Mouse (Mus musculus): Measurements from ENCODE around the gene Zfp13. TPM values are rescaled to one million over a fixed set of nuclear protein-coding genes. Genes with fewer than 3 reads are reported as not detected.

Gene Zfp13
- polyA plus RNA-seq (2015; fragmentation: Nextera tagmentation; extraction: Ambion mirVana), result 4.7 and 5.1 TPM in 2 replicates

DNA sequence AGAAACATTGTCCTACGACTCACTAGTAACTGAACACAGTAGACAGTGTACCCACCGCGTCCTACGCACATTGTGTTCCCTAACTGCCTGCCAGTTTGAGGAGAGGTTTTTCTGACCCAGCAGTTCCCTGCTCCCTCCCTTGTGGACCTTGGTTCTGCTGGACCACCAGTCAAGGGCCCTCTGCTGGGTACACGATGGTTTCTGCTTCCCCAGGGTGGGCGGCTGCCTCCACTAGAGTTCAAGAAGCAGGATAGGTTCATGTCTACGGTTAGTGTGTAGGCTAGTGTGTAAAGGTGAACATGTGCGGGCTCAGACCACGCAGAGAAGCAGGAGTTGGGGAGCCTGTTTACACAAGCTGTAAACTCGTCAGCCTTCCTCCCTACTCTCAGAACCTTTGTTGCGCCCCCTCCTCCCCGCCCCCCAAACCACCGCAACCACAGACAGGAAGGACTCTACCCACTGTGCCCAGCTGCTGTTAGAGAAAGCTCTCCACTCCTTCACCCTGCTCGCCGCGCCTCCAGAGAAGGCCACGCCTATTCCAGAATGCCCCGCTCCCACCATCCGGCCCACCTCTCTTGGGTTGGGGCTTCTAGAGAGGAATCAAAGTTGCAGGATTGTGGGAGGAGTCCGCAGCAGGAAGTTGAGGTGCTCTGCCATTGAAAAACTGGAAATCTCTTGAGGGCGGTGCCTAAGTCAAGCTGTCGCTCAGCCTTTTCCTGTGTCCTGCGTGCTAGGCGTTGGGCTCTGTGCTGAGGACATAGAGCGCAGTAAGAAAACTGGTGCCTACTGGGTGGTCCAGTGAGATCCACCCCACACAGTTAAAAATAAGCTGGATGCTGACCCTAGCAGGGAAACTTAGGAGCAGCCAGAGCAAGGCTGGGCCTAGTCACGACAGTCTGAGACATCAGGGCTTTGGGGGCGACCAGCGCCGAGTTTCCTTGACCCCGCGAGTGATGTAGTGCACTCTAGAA is at the start of gene Zfp13:
Zfp13 (minus strand) TSS at position 906 of the 971 bp plus-strand sequence.

GRCm38 (mm10) chr17:23644613-23645495 is 45.6 kb upstream of the Zfp13 start, which contains the start of gene Mmp25:
TSS of gene Mmp25 (minus strand) at chr17:23645277.

GRCm38 (mm10) chr17:23600641-23601622 is 1.6 kb upstream of the Zfp13 start, which contains the start of gene Zscan10:
TSS of gene Zscan10 (plus strand) at chr17:23600856.

GRCm38 (mm10) chr17:23563595-23564367 is 35.5 kb downstream of the Zfp13 start, which contains the start of gene Zfp213:
TSS of gene Zfp213 (minus strand) at chr17:23564238.

Other genes with a start within 250 kb of the Zfp13 start
- gene Vmn2r116, start 214.9 kb downstream of the Zfp13 start, polyA plus RNA-seq (2015; fragmentation: Nextera tagmentation; extraction: Ambion mirVana), result not detected in 2 replicates
- not detected in 2 replicates for gene Vmn2r117, start 119.8 kb downstream of the Zfp13 start, polyA plus RNA-seq (2015; fragmentation: Nextera tagmentation; extraction: Ambion mirVana)
- gene Zfp213, start 35.2 kb downstream of the Zfp13 start, polyA plus RNA-seq (2015; fragmentation: Nextera tagmentation; extraction: Ambion mirVana), result 6.6 and 7.5 TPM in 2 replicates
- gene Zscan10, start 1.4 kb upstream of the Zfp13 start, polyA plus RNA-seq (2015; fragmentation: Nextera tagmentation; extraction: Ambion mirVana), result not detected in 2 replicates
- gene Mmp25, start 45.8 kb upstream of the Zfp13 start, polyA plus RNA-seq (2015; fragmentation: Nextera tagmentation; extraction: Ambion mirVana), result 0.14 and 0.41 TPM in 2 replicates
- gene Bicdl2, start 61.0 kb upstream of the Zfp13 start, polyA plus RNA-seq (2015; fragmentation: Nextera tagmentation; extraction: Ambion mirVana), result 1.2 TPM in 1 of 2 replicates, not detected in the other
- 353 and 354 TPM in 2 replicates for gene Hcfc1r1, start 74.1 kb upstream of the Zfp13 start, polyA plus RNA-seq (2015; fragmentation: Nextera tagmentation; extraction: Ambion mirVana)
- gene Thoc6, start 74.4 kb upstream of the Zfp13 start, polyA plus RNA-seq (2015; fragmentation: Nextera tagmentation; extraction: Ambion mirVana), result 22.8 and 25.1 TPM in 2 replicates
- 64.2 and 68.3 TPM in 2 replicates for gene Tnfrsf12a, start 78.0 kb upstream of the Zfp13 start, polyA plus RNA-seq (2015; fragmentation: Nextera tagmentation; extraction: Ambion mirVana)
- gene Cldn6, start 79.8 kb upstream of the Zfp13 start, polyA plus RNA-seq (2015; fragmentation: Nextera tagmentation; extraction: Ambion mirVana), result not detected in 2 replicates
- 1.3 and 1.5 TPM in 2 replicates for gene Cldn9, start 84.5 kb upstream of the Zfp13 start, polyA plus RNA-seq (2015; fragmentation: Nextera tagmentation; extraction: Ambion mirVana)
- gene 1520401A03Rik, start 123.3 kb upstream of the Zfp13 start, polyA plus RNA-seq (2015; fragmentation: Nextera tagmentation; extraction: Ambion mirVana), result 0.81 and 0.83 TPM in 2 replicates
- 11.1 and 12.5 TPM in 2 replicates for gene Pkmyt1, start 126.8 kb upstream of the Zfp13 start, polyA plus RNA-seq (2015; fragmentation: Nextera tagmentation; extraction: Ambion mirVana)
- 9.9 and 15.9 TPM in 2 replicates for gene Paqr4, start 141.4 kb upstream of the Zfp13 start, polyA plus RNA-seq (2015; fragmentation: Nextera tagmentation; extraction: Ambion mirVana)
- 0.35 and 1.5 TPM in 2 replicates for gene Kremen2, start 146.3 kb upstream of the Zfp13 start, polyA plus RNA-seq (2015; fragmentation: Nextera tagmentation; extraction: Ambion mirVana)
- 33.8 and 34.1 TPM in 2 replicates for gene Flywch1, start 172.1 kb upstream of the Zfp13 start, polyA plus RNA-seq (2015; fragmentation: Nextera tagmentation; extraction: Ambion mirVana)
- gene Flywch2, start 186.6 kb upstream of the Zfp13 start, polyA plus RNA-seq (2015; fragmentation: Nextera tagmentation; extraction: Ambion mirVana), result 11.9 and 13.5 TPM in 2 replicates
- gene Srrm2, start 191.0 kb upstream of the Zfp13 start, polyA plus RNA-seq (2015; fragmentation: Nextera tagmentation; extraction: Ambion mirVana), result 234 and 263 TPM in 2 replicates
- gene Elob, start 229.6 kb upstream of the Zfp13 start, polyA plus RNA-seq (2015; fragmentation: Nextera tagmentation; extraction: Ambion mirVana), result 1,095 and 1,181 TPM in 2 replicates
- not detected in 2 replicates for gene Prss33, start 236.6 kb upstream of the Zfp13 start, polyA plus RNA-seq (2015; fragmentation: Nextera tagmentation; extraction: Ambion mirVana)
- not detected in 2 replicates for gene Prss32, start 244.4 kb upstream of the Zfp13 start, polyA plus RNA-seq (2015; fragmentation: Nextera tagmentation; extraction: Ambion mirVana)
- not detected in 2 replicates for gene Prss41, start 244.7 kb upstream of the Zfp13 start, polyA plus RNA-seq (2015; fragmentation: Nextera tagmentation; extraction: Ambion mirVana)